Mouse (Mus musculus): ENCODE data around the gene Atg4a.

DNA sequence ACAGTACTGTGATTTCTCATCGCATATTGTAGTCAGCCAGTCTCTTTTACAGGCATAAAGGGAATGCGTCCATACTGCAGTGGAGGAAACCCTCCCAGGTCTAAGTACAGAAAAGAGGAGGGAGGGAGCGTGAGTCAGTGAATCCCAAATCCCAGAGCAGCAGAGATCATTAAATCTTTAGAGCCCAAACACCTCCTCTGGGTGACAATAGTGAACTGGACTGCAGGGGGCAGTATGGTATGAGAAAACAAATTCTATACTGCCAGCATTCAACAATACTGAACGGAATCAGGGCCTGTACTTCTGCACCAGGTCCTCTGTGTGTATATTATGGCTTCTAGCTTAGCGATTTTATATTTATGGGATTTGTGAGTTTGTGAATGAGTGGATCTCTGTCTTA, 256.1 kb downstream of the Atg4a start:
- TF ChIP-seq ZC3H11A (IDR thresholded peaks at IDR 0.05; ENCODE audit: borderline replicate concordance, low read depth, low read length) (no peak), HCFC1 (IDR thresholded peaks at IDR 0.05; ENCODE audit: borderline replicate concordance, insufficient read depth, low read length) (no peak), ZNF384 (IDR thresholded peaks at IDR 0.05; ENCODE audit: low read depth, low read length) (no peak), CHD2 (IDR thresholded peaks at IDR 0.05; ENCODE audit: low read depth, low read length) (no peak), MAFK (IDR thresholded peaks at IDR 0.05; ENCODE audit: insufficient read depth, low read depth, low read length) (no peak)
